Comparison of ENCODE assay signal across 8 mouse cellular contexts in the genomic region with DNA sequence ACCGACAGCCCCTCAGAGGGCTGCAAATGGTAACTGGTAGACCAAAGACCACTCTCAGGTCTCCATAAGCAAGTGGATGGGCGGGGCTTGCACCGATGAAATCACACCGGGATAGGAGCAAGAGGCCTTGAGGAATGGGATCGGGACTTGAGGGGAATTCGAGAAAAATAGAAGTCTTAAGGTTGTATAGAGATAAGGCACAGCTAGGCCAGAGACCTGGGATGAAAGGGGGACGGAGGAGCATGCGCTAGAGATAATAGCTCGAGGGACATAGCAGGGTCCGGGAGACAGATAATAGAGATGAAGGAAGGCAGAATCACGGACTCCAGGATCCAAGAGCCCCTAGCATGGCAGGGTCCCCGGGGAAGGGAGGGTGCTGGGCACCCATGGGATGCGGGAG. TPM values are rescaled to one million over a fixed set of nuclear protein-coding genes. Genes with fewer than 3 reads are reported as not detected.
DNase-seq lines count a peak whose midpoint lies in the region; TF ChIP-seq lines count a peak whose summit lies in the region.

No protein-coding gene starts in this region.

- no peaks in the 10 kb centered on the region for H3K9me3 ChIP-seq in limb, embryonic 10.5 days (replicated peaks)

- peaks cover 20% of the 10 kb centered on the region for H3K4me1 ChIP-seq in limb, embryonic 10.5 days

- H3K79me2 ChIP-seq in myocyte (ENCODE audit: control insufficient read depth, insufficient read depth): peaks cover 16% of the 10 kb centered on the region

- TF ChIP-seq POLR2A in myocyte (IDR thresholded peaks at IDR 0.05; ENCODE audit: insufficient read length, low read depth): no peak

- peak overlapping the region; percentile 94 for H3K27ac ChIP-seq in limb, embryonic 10.5 days

- H3K27me3 ChIP-seq in limb, embryonic 10.5 days (ENCODE audit: low read depth, poor library complexity, severe bottlenecking): no peaks in the 10 kb centered on the region
- peaks cover 5% of the 10 kb centered on the region for H3K27me3 ChIP-seq in myocyte (ENCODE audit: control insufficient read depth, insufficient read depth, insufficient read length)

- H3K4me3 ChIP-seq in limb, embryonic 10.5 days: peak overlapping the region; percentile 83
- peak overlapping the region; percentile 83 for H3K4me3 ChIP-seq in myocyte

- H3K36me3 ChIP-seq in limb, embryonic 10.5 days: peaks cover 40% of the 10 kb centered on the region
- peaks cover 7% of the 10 kb centered on the region for H3K36me3 ChIP-seq in myocyte (ENCODE audit: control insufficient read depth, insufficient read depth)

- peak overlapping the region; percentile 83 for H3K4me2 ChIP-seq in myocyte (ENCODE audit: low read depth)

- DNase-seq in cerebellum, adult 9-10 months: peak; percentile 61
- DNase-seq in cerebellum, postnatal 4 days (ENCODE audit: low spot score in 2 of 2): no peak
- peak; percentile 41 for DNase-seq in thymus, postnatal 4 days
- no peak for DNase-seq in thymus, postnatal 0 days (ENCODE audit: low spot score)
- DNase-seq in limb, embryonic 10.5 days (ENCODE audit: low spot score): no peak
- no peak for DNase-seq in right cerebral cortex, adult 2 months (ENCODE audit: low spot score in 2 of 2)
- DNase-seq in layer of hippocampus, postnatal 25 days (ENCODE audit: extremely low spot score in 1 of 2, low spot score in 1 of 2): no peak

- H3ac ChIP-seq in myocyte (ENCODE audit: control insufficient read depth, insufficient read length): peak overlapping the region; percentile 93

- WGBS in limb, embryonic 10.5 days: under 1% methylated on average over 13 of the region's 13 CpGs

TF ChIP-seq in myocyte, 11 proteins besides CTCF, POLR2A, EP300 and RAD21:
- no peak for TF ChIP-seq MYOG (IDR thresholded peaks at IDR 0.05; ENCODE audit: control insufficient read depth in 1 of 3, insufficient read depth in 1 of 3, insufficient read length in 2 of 3, low read depth in 2 of 3)
- TF ChIP-seq TCF12 (IDR thresholded peaks at IDR 0.05; ENCODE audit: insufficient read depth, poor library complexity, severe bottlenecking): no peak
- TF ChIP-seq POLR2AphosphoS2 (IDR thresholded peaks at IDR 0.05; ENCODE audit: insufficient read length, low read depth): no peak
- no peak for TF ChIP-seq CEBPB (IDR thresholded peaks at IDR 0.05; ENCODE audit: insufficient read depth, poor library complexity, severe bottlenecking)
- TF ChIP-seq TCF3 (IDR thresholded peaks at IDR 0.05; ENCODE audit: insufficient read length, low read depth): no peak
- TF ChIP-seq SRF (IDR thresholded peaks at IDR 0.05; ENCODE audit: control insufficient read depth, insufficient read length, low read depth): no peak
- TF ChIP-seq USF1 (IDR thresholded peaks at IDR 0.05; ENCODE audit: low read depth): no peak
- no peak for TF ChIP-seq MYOD1 (IDR thresholded peaks at IDR 0.05; ENCODE audit: control insufficient read depth in 1 of 3, insufficient read length in 2 of 3, low read depth in 2 of 3)
TF ChIP-seq in myocyte: peak in this region for 0.

RNA-seq across cellular contexts. Expression of a gene that starts 0.8 kb away (rescaled TPM):
- polyA plus RNA-seq in thymus, postnatal 0 days (2015; fragmentation: Nextera tagmentation; extraction: Ambion mirVana): 245 and 268 TPM in 2 replicates
- polyA plus RNA-seq in limb, embryonic 10.5 days (2016; fragmentation: Nextera tagmentation; extraction: Ambion mirVana): 222 and 238 TPM in 2 replicates
- polyA plus RNA-seq in myocyte (2012; fragmentation: generic; extraction: Trizol): 197 TPM
- total RNA-seq in layer of hippocampus, postnatal 25 days (2021): 100 to 1,000 TPM; 505 to 581 TPM

RNA-seq across cellular contexts. Expression of a gene that starts 10.8 kb away (rescaled TPM):
- 50.8 and 57.5 TPM in 2 replicates for polyA plus RNA-seq in thymus, postnatal 0 days (2015; fragmentation: Nextera tagmentation; extraction: Ambion mirVana)
- polyA plus RNA-seq in limb, embryonic 10.5 days (2016; fragmentation: Nextera tagmentation; extraction: Ambion mirVana): 3.2 and 4.5 TPM in 2 replicates
- polyA plus RNA-seq in myocyte (2012; fragmentation: generic; extraction: Trizol): 0.88 TPM
- 100 to 1,000 TPM in 1 of 2 experiments, 10 to 100 TPM in 1; 99.0 to 107 TPM for total RNA-seq in layer of hippocampus, postnatal 25 days (2021)

RNA-seq across cellular contexts. Expression of a gene that starts 16.6 kb away (rescaled TPM):
- polyA plus RNA-seq in thymus, postnatal 0 days (2015; fragmentation: Nextera tagmentation; extraction: Ambion mirVana): 52.3 and 52.8 TPM in 2 replicates
- polyA plus RNA-seq in limb, embryonic 10.5 days (2016; fragmentation: Nextera tagmentation; extraction: Ambion mirVana): 8.4 and 11.3 TPM in 2 replicates
- polyA plus RNA-seq in myocyte (2012; fragmentation: generic; extraction: Trizol): 24.4 TPM
- 10 to 100 TPM; 66.0 to 73.9 TPM for total RNA-seq in layer of hippocampus, postnatal 25 days (2021)

RNA-seq across cellular contexts. Expression of a gene that starts 16.6 kb away (rescaled TPM):
- polyA plus RNA-seq in thymus, postnatal 0 days (2015; fragmentation: Nextera tagmentation; extraction: Ambion mirVana): 0.29 and 0.44 TPM in 2 replicates
- polyA plus RNA-seq in limb, embryonic 10.5 days (2016; fragmentation: Nextera tagmentation; extraction: Ambion mirVana): 0.31 and 0.35 TPM in 2 replicates
- polyA plus RNA-seq in myocyte (2012; fragmentation: generic; extraction: Trizol): 0.64 TPM
- total RNA-seq in layer of hippocampus, postnatal 25 days (2021): 1 to 10 TPM; 5.3 to 5.5 TPM

RNA-seq across cellular contexts. Expression of a gene that starts 20.2 kb away (rescaled TPM):
- 0.09 TPM in 1 of 2 replicates, not detected in the other for polyA plus RNA-seq in thymus, postnatal 0 days (2015; fragmentation: Nextera tagmentation; extraction: Ambion mirVana)
- polyA plus RNA-seq in limb, embryonic 10.5 days (2016; fragmentation: Nextera tagmentation; extraction: Ambion mirVana): 0.05 TPM in 1 of 2 replicates, not detected in the other
- polyA plus RNA-seq in myocyte (2012; fragmentation: generic; extraction: Trizol): not detected
- not detected for total RNA-seq in layer of hippocampus, postnatal 25 days (2021)

Comparison
In these comparisons a context has a peak if more than half of its experiments do, and no peak if none do; other contexts are left out.
1. DNase-seq: peak in cerebellum, adult 9-10 months (single experiment) and thymus, postnatal 4 days (single experiment); none in cerebellum, postnatal 4 days (0 of 2), thymus, postnatal 0 days (single experiment), limb, embryonic 10.5 days (single experiment), right cerebral cortex, adult 2 months (0 of 2) and layer of hippocampus, postnatal 25 days (0 of 2).